Mouse (Mus musculus): ENCODE results near the gene Grk5. TPM values are rescaled to one million over a fixed set of nuclear protein-coding genes. Genes with fewer than 3 reads are reported as not detected.

Grk5 gene
- polyA plus RNA-seq, 1 experiment from 2014 or later, result 2.8 TPM

GRCm38 (mm10) chr19:61056783-61057410 is 167.3 kb downstream of the Grk5 start:
- Histone ChIP-seq H3K4me3 (no peak overlapping the region), H3K4me1 (replicated peaks) (peaks cover 15% of the 10 kb centered on the region), H3K27ac (0 out of 2 replicates have a peak overlapping the region, but pooled peaks have one; percentile 2), H3K9me3 (no peaks in the 10 kb centered on the region), H3K27me3 (ENCODE audit: insufficient read depth, poor library complexity, severe bottlenecking) (no peaks in the 10 kb centered on the region), H3K36me3 (no peaks in the 10 kb centered on the region)
- WGBS, result 74% methylated on average over 5 of the region's 5 CpGs
- DNase-seq (ENCODE audit: low spot score), result no peak

- H3K4me3 ChIP-seq, result no peak overlapping the region
- no peaks in the 10 kb centered on the region for H3K36me3 ChIP-seq
- H3K27me3 ChIP-seq (ENCODE audit: insufficient read depth, poor library complexity, severe bottlenecking), result no peaks in the 10 kb centered on the region
- DNase-seq (ENCODE audit: low spot score), result peak; percentile 20
- WGBS, result 31% methylated on average over 3 of the region's 3 CpGs
- H3K4me1 ChIP-seq (replicated peaks), result peaks cover 15% of the 10 kb centered on the region
- no peaks in the 10 kb centered on the region for H3K9me3 ChIP-seq
- H3K27ac ChIP-seq, result 0 out of 2 replicates have a peak overlapping the region, but pooled peaks have one; percentile 2
These were observed 168.0 kb downstream of the Grk5 start for GRCm38 (mm10) chr19:61057581-61057980.

GRCm38 (mm10) chr19:61064386-61064785 is 174.8 kb downstream of the Grk5 start:
- H3K27me3 ChIP-seq (ENCODE audit: insufficient read depth, poor library complexity, severe bottlenecking), result no peaks in the 10 kb centered on the region
- no peaks in the 10 kb centered on the region for H3K4me1 ChIP-seq (replicated peaks)
- 87% methylated on average over 3 of the region's 3 CpGs for WGBS
- no peak overlapping the region for H3K4me3 ChIP-seq
- no peak overlapping the region for H3K27ac ChIP-seq
- no peaks in the 10 kb centered on the region for H3K36me3 ChIP-seq
- no peak for DNase-seq (ENCODE audit: low spot score)
- H3K9me3 ChIP-seq, result no peaks in the 10 kb centered on the region

- no peaks in the 10 kb centered on the region for H3K27me3 ChIP-seq (ENCODE audit: insufficient read depth, poor library complexity, severe bottlenecking)
- H3K36me3 ChIP-seq, result no peaks in the 10 kb centered on the region
- H3K27ac ChIP-seq, result no peak overlapping the region
- H3K4me1 ChIP-seq (replicated peaks), result no peaks in the 10 kb centered on the region
- WGBS, result 84% methylated on average over 1 of the region's 1 CpGs
- DNase-seq (ENCODE audit: low spot score), result no peak
- H3K9me3 ChIP-seq, result no peaks in the 10 kb centered on the region
- H3K4me3 ChIP-seq, result no peak overlapping the region
These were observed 175.5 kb downstream of the Grk5 start for GRCm38 (mm10) chr19:61065011-61065410.

GRCm38 (mm10) chr19:61078622-61079021 is 189.1 kb downstream of the Grk5 start:
- Histone ChIP-seq H3K27me3 (ENCODE audit: insufficient read depth, poor library complexity, severe bottlenecking) (no peaks in the 10 kb centered on the region), H3K9me3 (no peaks in the 10 kb centered on the region), H3K27ac (no peak overlapping the region), H3K4me3 (no peak overlapping the region), H3K4me1 (replicated peaks) (no peaks in the 10 kb centered on the region), H3K36me3 (peaks cover 18% of the 10 kb centered on the region; the same call in 1 of the 2 replicates)
- 93% methylated on average over 3 of the region's 3 CpGs for WGBS
- DNase-seq (ENCODE audit: low spot score), result no peak

- H3K27me3 ChIP-seq (ENCODE audit: insufficient read depth, poor library complexity, severe bottlenecking), result no peaks in the 10 kb centered on the region
- no peak overlapping the region for H3K4me3 ChIP-seq
- H3K9me3 ChIP-seq, result no peaks in the 10 kb centered on the region
- H3K27ac ChIP-seq, result no peak overlapping the region
- no peaks in the 10 kb centered on the region for H3K4me1 ChIP-seq (replicated peaks)
- peaks cover 18% of the 10 kb centered on the region; the same call in 1 of the 2 replicates for H3K36me3 ChIP-seq
- 93% methylated on average over 5 of the region's 5 CpGs for WGBS
- DNase-seq (ENCODE audit: low spot score), result no peak
These were observed 190.8 kb downstream of the Grk5 start for GRCm38 (mm10) chr19:61080251-61080749.

GRCm38 (mm10) chr19:61083006-61083405 is 193.5 kb downstream of the Grk5 start:
- no peaks in the 10 kb centered on the region for H3K4me1 ChIP-seq (replicated peaks)
- no peak for DNase-seq (ENCODE audit: low spot score)
- H3K27me3 ChIP-seq (ENCODE audit: insufficient read depth, poor library complexity, severe bottlenecking), result no peaks in the 10 kb centered on the region
- no peak overlapping the region for H3K4me3 ChIP-seq
- no peaks in the 10 kb centered on the region for H3K9me3 ChIP-seq
- WGBS, result 91% methylated on average over 8 of the region's 8 CpGs
- H3K27ac ChIP-seq, result no peak overlapping the region
- peaks cover 15% of the 10 kb centered on the region; the same call in 1 of the 2 replicates for H3K36me3 ChIP-seq

- WGBS, result 51% methylated on average over 4 of the region's 4 CpGs
- H3K27me3 ChIP-seq (ENCODE audit: insufficient read depth, poor library complexity, severe bottlenecking), result no peaks in the 10 kb centered on the region
- peaks cover 15% of the 10 kb centered on the region; the same call in 1 of the 2 replicates for H3K36me3 ChIP-seq
- DNase-seq (ENCODE audit: low spot score), result peak; percentile 89
- no peak overlapping the region for H3K4me3 ChIP-seq
- H3K4me1 ChIP-seq (replicated peaks), result no peaks in the 10 kb centered on the region
- no peaks in the 10 kb centered on the region for H3K9me3 ChIP-seq
- H3K27ac ChIP-seq, result no peak overlapping the region
These were observed 194.8 kb downstream of the Grk5 start for GRCm38 (mm10) chr19:61084149-61084940.

GRCm38 (mm10) chr19:61085217-61085616 is 195.7 kb downstream of the Grk5 start:
- 85% methylated on average over 2 of the region's 2 CpGs for WGBS
- Histone ChIP-seq H3K36me3 (peaks cover 20% of the 10 kb centered on the region; the same call in 1 of the 2 replicates), H3K4me1 (replicated peaks) (no peaks in the 10 kb centered on the region), H3K9me3 (no peaks in the 10 kb centered on the region), H3K27ac (no peak overlapping the region), H3K27me3 (ENCODE audit: insufficient read depth, poor library complexity, severe bottlenecking) (no peaks in the 10 kb centered on the region), H3K4me3 (no peak overlapping the region)
- no peak for DNase-seq (ENCODE audit: low spot score)

GRCm38 (mm10) chr19:61087781-61088180 is 198.2 kb downstream of the Grk5 start:
- peaks cover 20% of the 10 kb centered on the region; the same call in 1 of the 2 replicates for H3K36me3 ChIP-seq
- H3K27ac ChIP-seq, result no peak overlapping the region
- no peak overlapping the region for H3K4me3 ChIP-seq
- WGBS, result 92% methylated on average over 1 of the region's 1 CpGs
- DNase-seq (ENCODE audit: low spot score), result no peak
- no peaks in the 10 kb centered on the region for H3K9me3 ChIP-seq
- H3K4me1 ChIP-seq (replicated peaks), result no peaks in the 10 kb centered on the region
- no peaks in the 10 kb centered on the region for H3K27me3 ChIP-seq (ENCODE audit: insufficient read depth, poor library complexity, severe bottlenecking)

- no peaks in the 10 kb centered on the region for H3K27me3 ChIP-seq (ENCODE audit: insufficient read depth, poor library complexity, severe bottlenecking)
- no peak overlapping the region for H3K27ac ChIP-seq
- H3K4me1 ChIP-seq (replicated peaks), result no peaks in the 10 kb centered on the region
- H3K4me3 ChIP-seq, result no peak overlapping the region
- DNase-seq (ENCODE audit: low spot score), result no peak
- H3K36me3 ChIP-seq, result peaks cover 11% of the 10 kb centered on the region; the same call in 1 of the 2 replicates
- WGBS, result 93% methylated on average over 3 of the region's 3 CpGs
- no peaks in the 10 kb centered on the region for H3K9me3 ChIP-seq
These were observed 199.5 kb downstream of the Grk5 start for GRCm38 (mm10) chr19:61089001-61089400.

- Histone ChIP-seq H3K36me3 (peaks cover 15% of the 10 kb centered on the region; the same call in 1 of the 2 replicates), H3K27ac (no peak overlapping the region), H3K27me3 (ENCODE audit: insufficient read depth, poor library complexity, severe bottlenecking) (no peaks in the 10 kb centered on the region), H3K4me1 (replicated peaks) (no peaks in the 10 kb centered on the region), H3K9me3 (no peaks in the 10 kb centered on the region), H3K4me3 (no peak overlapping the region)
- 92% methylated on average over 4 of the region's 4 CpGs for WGBS
- DNase-seq (ENCODE audit: low spot score), result no peak
These were observed 201.0 kb downstream of the Grk5 start for GRCm38 (mm10) chr19:61090541-61090940.

GRCm38 (mm10) chr19:61096776-61097175 is 207.2 kb downstream of the Grk5 start:
- 83% methylated on average over 2 of the region's 2 CpGs for WGBS
- DNase-seq (ENCODE audit: low spot score), result no peak

More at GRCm38 (mm10) chr19:61096776-61097175, 207.2 kb downstream of the Grk5 start:
- Histone ChIP-seq H3K4me1 (replicated peaks) (no peaks in the 10 kb centered on the region), H3K27me3 (ENCODE audit: insufficient read depth, poor library complexity, severe bottlenecking) (no peaks in the 10 kb centered on the region), H3K27ac (no peak overlapping the region), H3K36me3 (peaks cover 4% of the 10 kb centered on the region; the same call in 1 of the 2 replicates), H3K4me3 (no peak overlapping the region), H3K9me3 (no peaks in the 10 kb centered on the region)
